Mouse (Mus musculus) thymus, adult 2 months (tissue): Measurements from ENCODE around the gene Hist1h2bm. TPM values are rescaled to one million over a fixed set of nuclear protein-coding genes. Genes with fewer than 3 reads are reported as not detected.
"Not testable (repeated sequence)": the region's sequence is repeated elsewhere in the genome, so short reads cannot be mapped to it uniquely, and the experiment has no call there.

Experiments used
- DNase-seq: peaks from one replicate; pipeline ENCODE4 v3.0.0; 2021
- H3K27ac ChIP-seq: fragments of 200-500 bp; 2 replicates; pipeline ENCODE4 v1.5.1; 2012; ENCODE audit warnings: low read length, control low read depth; ENCODE audit not compliant: control insufficient read depth, insufficient read depth
- H3K27me3 ChIP-seq: fragments of 200-500 bp; 2 replicates; pipeline ENCODE4 v1.6.1; 2012; ENCODE audit warnings: mild to moderate bottlenecking, low read length, moderate library complexity, mixed read lengths; ENCODE audit not compliant: control insufficient read depth, insufficient read depth
- H3K36me3 ChIP-seq: fragments of 200-500 bp; 2 replicates; pipeline ENCODE4 v1.6.1; 2012; ENCODE audit warnings: mild to moderate bottlenecking, low read length, moderate library complexity; ENCODE audit not compliant: control insufficient read depth, insufficient read depth
- H3K4me1 ChIP-seq: fragments of 200-500 bp; replicated peaks from 2 replicates; pipeline ENCODE4 v1.6.1; 2012; ENCODE audit warnings: low read length; ENCODE audit not compliant: control insufficient read depth, insufficient read depth
- H3K4me3 ChIP-seq: fragments of 200-500 bp; 2 replicates; pipeline ENCODE4 v1.5.1; 2012; ENCODE audit warnings: mild to moderate bottlenecking, low read length, control low read depth, moderate library complexity; ENCODE audit not compliant: control insufficient read depth, insufficient read depth
- CTCF ChIP-seq: fragments of 200-500 bp; IDR thresholded peaks from 2 replicates; pipeline ENCODE4 v1.5.1; 2012; ENCODE audit warnings: mild to moderate bottlenecking, control low read depth, low read length, moderate library complexity, borderline replicate concordance; ENCODE audit not compliant: control insufficient read depth, poor library complexity, insufficient read depth; ENCODE audit errors: extremely low read depth
- POLR2A ChIP-seq: fragments of 200-500 bp; IDR thresholded peaks from 2 replicates; pipeline ENCODE4 v1.6.1; 2012; ENCODE audit warnings: mild to moderate bottlenecking, low read length, control low read depth, moderate library complexity; ENCODE audit not compliant: control insufficient read depth, poor library complexity, insufficient read depth; ENCODE audit errors: extremely low read depth
- WGBS: fragments of 180-500 bp; shearing (Covaris S2); methylation state at CpG from one replicate; pipeline ENCODE4 v1.1.7; 2018; 5-methylcytosine and 5-hydroxymethylcytosine counted together
- polyA plus RNA-seq: library from polyadenylated mRNA; depleted of rRNA; stranded (reverse); fragments of >200 nt; gene quantifications from 2 replicates; pipeline ENCODE4 v1.2.3, GENCODE M21; 2012

Gene Hist1h2bm
- polyA plus RNA-seq, 1 experiment, result 76.1 TPM

DNA sequence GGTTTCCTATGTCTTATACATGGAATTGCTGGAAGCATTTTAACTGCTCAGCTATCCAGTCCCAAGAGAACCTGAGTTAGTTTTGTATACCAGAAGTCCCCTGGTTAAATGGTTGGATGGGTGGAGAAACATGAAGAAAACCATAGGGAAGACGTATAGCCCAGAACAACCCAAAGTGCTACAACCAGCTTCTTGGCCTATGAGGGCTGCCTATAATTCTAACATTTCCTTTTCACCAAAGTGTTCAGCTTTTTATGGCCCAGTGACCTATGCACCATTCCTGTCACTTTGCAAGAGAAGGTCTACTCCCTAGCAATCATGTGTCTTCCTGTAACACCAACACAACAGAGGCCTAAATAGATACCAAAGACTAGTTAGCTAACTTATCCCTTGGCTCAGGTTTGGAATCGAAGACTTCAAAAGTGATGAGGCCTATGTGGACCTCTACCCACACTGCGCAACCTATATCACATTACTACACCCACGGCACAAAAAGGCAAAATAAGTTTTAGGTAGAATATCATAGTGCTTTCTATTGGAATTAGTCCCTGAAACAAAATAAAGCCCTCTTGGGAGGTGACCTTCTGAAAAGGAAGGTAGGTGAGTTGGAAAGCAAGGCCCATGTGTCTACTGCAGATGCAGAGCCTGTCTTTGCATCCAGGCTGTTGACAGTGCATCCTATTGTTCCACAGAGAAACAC is 3.3 kb upstream of the Hist1h2bm start:
- 74% methylated on average over 4 of the region's 4 CpGs for WGBS
- peaks cover 8% of the 10 kb centered on the region for H3K4me1 ChIP-seq
- DNase-seq, result no peak
- no peak overlapping the region for H3K4me3 ChIP-seq
- no peak overlapping the region; the same call in 1 of the 2 replicates for H3K27ac ChIP-seq
- TF ChIP-seq POLR2A (no peak), CTCF (no peak)
- no peaks in the 10 kb centered on the region for H3K27me3 ChIP-seq
- H3K36me3 ChIP-seq, result no peaks in the 10 kb centered on the region

DNA sequence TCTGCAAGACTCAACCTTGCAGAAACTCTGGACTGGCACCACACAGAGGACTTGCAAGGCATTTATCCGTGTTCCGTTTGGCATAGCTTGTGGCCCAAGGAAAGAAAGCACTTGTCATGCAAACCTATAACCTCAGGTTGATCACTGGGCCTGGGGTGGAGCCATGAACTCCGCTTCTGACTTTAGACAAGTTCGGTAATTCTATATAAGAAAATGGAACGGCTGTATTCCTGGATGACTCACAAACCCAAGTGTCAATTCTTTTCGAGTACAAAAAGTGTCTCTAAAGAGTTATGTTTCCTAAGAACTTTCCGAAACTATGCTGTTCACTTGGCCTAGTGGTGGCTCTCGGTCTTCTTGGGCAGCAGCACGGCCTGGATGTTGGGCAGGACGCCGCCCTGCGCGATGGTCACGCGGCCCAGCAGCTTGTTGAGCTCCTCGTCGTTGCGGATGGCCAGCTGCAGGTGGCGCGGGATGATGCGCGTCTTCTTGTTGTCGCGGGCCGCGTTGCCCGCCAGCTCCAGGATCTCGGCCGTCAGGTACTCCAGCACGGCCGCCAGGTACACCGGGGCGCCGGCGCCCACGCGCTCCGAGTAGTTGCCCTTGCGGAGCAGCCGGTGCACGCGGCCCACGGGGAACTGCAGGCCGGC is 612 bp upstream of the Hist1h2bm start:
- Histone ChIP-seq H3K27ac (peak overlapping the region; percentile 67), H3K4me3 (peak overlapping the region; percentile 48)
- WGBS, result 2% methylated on average over 21 of the region's 44 CpGs
- H3K4me1 ChIP-seq, H3K36me3 ChIP-seq, DNase-seq, H3K27me3 ChIP-seq: not testable (repeated sequence)

DNA sequence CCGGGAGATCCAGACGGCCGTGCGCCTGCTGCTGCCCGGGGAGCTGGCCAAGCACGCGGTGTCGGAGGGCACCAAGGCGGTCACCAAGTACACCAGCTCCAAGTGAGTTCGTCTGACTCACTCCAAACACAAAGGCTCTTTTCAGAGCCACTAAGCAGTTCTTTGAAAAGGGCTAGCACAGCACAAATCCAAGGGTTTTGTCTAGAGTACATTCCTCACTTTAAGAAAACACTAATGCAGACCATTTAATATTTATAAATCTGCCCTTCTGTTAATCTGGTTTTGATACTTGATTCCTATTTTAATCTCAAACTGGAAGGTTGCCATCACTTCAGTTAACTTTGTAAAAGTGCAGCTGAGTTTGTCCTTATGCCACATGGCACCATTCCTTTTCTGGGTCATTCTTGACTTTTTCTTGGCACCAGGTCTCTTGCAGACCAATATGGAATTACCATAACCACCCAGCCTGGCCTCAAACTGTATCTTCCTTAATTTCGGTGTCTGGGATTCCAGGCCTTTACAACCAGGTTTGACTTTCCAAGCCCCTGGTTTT is 605 bp downstream of the Hist1h2bm start:
- no peak for TF ChIP-seq CTCF
- TF ChIP-seq POLR2A, result peak; percentile 5; the same call in 1 of the 2 replicates
- Histone ChIP-seq H3K4me3 (peak overlapping the region; percentile 52), H3K27ac (peak overlapping the region; percentile 63), H3K27me3 (no peaks in the 10 kb centered on the region), H3K36me3 (no peaks in the 10 kb centered on the region), H3K4me1 (peaks cover 5% of the 10 kb centered on the region)
- no peak for DNase-seq
- 7% methylated on average over 11 of the region's 11 CpGs for WGBS

DNA sequence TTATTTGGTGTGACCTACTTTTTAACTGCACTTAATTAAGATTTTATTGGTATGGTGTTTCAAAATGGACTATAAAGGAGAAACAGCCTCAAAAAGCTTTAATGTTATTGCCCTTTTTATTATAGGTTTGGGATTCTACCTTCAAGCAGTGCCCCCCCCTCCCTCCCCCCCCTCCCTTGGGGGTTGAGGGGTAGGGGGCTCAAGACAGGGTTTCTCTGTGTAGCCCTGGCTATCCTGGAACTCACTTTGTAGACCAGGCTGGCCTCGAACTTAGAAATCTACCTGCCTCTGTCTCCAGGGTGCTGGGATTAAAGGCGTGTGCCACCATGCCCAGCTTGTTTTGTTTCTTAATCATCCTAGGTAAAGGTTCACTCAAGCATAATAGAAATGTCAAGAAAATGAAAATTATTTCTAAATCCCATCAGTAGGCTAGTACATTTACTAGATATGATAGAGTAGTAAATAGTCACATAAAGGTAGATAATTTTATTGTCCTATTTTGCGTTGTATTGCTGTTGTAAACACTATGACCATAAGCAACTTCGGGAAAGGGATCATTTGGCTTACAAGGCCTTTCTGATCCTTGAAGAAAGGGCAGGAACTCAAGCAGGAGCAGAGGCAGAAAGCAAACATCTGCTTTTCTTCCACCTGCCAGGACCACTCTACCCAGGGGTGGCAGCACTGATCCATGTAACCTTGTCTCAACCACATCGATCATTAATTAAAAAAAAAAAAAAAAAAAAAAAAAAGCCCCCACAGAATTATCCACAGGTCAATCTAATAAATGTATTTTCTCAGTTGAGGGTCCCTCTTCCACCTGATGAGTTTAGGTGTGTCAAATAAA is 1.4 kb downstream of the Hist1h2bm start:
- WGBS, result 51% methylated on average over 5 of the region's 5 CpGs
- TF ChIP-seq CTCF (no peak), POLR2A (no peak)
- Histone ChIP-seq H3K36me3 (no peaks in the 10 kb centered on the region), H3K27ac (peak overlapping the region; percentile 45), H3K4me3 (no peak overlapping the region), H3K4me1 (peaks cover 5% of the 10 kb centered on the region), H3K27me3 (no peaks in the 10 kb centered on the region)
- DNase-seq, result peak; percentile 46

DNA sequence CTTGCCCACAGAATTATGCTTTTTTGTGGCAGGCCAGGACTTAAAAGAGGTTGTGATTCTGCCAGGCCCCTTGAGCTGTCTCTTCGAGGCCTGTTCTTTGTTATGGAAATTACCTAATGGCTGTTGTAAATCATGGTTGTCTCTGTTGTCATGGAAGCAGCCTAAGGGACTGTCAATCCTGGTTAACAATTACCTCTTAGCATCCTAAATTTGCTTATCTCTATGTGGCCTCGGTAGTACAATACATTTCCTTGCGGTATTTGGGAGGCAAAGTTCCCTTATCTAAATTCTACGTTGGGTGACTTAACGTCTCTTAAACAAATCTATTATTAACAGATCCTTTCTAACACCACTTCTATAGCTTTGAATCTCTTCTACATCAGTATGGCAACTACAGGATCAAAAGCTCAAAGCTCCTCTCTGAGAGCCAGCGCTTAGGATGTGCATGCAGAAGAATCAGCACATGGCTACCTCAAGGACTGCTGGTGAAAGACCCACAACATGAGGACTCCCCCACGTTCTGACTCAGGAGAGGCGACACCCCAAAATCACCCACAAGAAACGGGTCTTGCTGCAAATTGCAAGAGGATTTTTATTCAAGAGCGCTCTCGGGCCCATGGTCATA is 6.2 kb downstream of the Hist1h2bm start:
- no peaks in the 10 kb centered on the region for H3K4me1 ChIP-seq
- no peak for DNase-seq
- WGBS, result 89% methylated on average over 11 of the region's 11 CpGs
- no peak overlapping the region for H3K27ac ChIP-seq
- H3K27me3 ChIP-seq, result no peaks in the 10 kb centered on the region
- TF ChIP-seq POLR2A (no peak), CTCF (no peak)
- H3K4me3 ChIP-seq, result no peak overlapping the region
- no peaks in the 10 kb centered on the region for H3K36me3 ChIP-seq

DNA sequence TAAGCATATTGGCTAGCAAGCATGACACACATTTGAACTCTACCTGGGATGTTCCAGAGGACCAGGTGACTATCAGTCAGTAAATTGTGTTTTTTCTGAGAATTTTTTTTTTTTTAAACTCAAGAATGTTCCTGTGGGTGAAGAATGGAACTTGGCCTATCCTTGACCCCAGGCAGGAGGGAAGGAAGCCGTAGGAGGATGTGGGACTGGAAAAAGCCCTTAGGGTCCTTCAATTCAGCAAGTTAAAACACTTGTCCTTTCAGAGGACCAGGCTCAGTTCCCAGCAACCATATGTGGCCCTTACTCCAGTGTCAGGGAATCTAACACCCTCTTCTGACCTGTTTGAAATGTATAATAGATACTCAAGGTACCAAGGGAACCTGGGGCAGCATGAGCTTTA is 7.7 kb downstream of the Hist1h2bm start:
- TF ChIP-seq POLR2A (no peak), CTCF (no peak)
- no peaks in the 10 kb centered on the region for H3K36me3 ChIP-seq

More for the DNA sequence above, 7.7 kb downstream of the Hist1h2bm start:
- 76% methylated on average over 1 of the region's 1 CpGs for WGBS
- H3K27ac ChIP-seq, result no peak overlapping the region
- H3K4me3 ChIP-seq, result no peak overlapping the region
- H3K27me3 ChIP-seq, result no peaks in the 10 kb centered on the region
- DNase-seq, result no peak
- H3K4me1 ChIP-seq, result peaks cover 6% of the 10 kb centered on the region; the same call in 1 of the 2 replicates
